Mouse (Mus musculus): ENCODE data around the gene Rem1. TPM values are rescaled to one million over a fixed set of nuclear protein-coding genes. Genes with fewer than 3 reads are reported as not detected.

The Rem1 gene
- polyA plus RNA-seq, 1 experiment from 2014 or later, result 8.0 TPM

DNA sequence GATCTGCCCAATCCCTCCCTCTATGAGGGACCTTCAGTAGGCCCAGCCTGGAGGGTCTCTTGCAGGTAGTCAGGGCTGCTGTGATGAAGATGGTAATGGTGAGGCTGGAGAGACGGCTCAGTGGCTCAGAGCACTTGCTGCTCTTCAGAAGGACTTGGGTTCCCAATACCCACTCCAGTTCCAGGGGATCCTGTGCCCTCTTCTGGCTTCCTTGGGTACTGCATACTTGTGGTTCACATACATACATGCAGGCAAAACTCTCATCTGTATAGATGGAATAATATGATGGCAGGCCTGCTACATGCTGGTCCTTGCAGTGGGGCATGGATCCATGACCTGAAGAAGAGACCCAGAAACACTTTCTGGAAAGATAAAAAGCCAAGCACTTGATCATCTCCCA, 18.0 kb upstream of the Rem1 start:
- no peak overlapping the region for H3K4me3 ChIP-seq
- H3K4me1 ChIP-seq, result no peaks in the 10 kb centered on the region
- no peak overlapping the region for H3K27ac ChIP-seq
- H3K9me3 ChIP-seq, result no peaks in the 10 kb centered on the region
- no peak overlapping the region for H3K4me2 ChIP-seq
- no peak for ATAC-seq (ENCODE audit: borderline replicate concordance, extremely low read depth, low FRiP score, low TSS enrichment)
- no peaks in the 10 kb centered on the region for H3K27me3 ChIP-seq
- WGBS, result 89% methylated on average over 1 of the region's 1 CpGs
- H3K9ac ChIP-seq, result no peak overlapping the region
- no peaks in the 10 kb centered on the region for H3K36me3 ChIP-seq

DNA sequence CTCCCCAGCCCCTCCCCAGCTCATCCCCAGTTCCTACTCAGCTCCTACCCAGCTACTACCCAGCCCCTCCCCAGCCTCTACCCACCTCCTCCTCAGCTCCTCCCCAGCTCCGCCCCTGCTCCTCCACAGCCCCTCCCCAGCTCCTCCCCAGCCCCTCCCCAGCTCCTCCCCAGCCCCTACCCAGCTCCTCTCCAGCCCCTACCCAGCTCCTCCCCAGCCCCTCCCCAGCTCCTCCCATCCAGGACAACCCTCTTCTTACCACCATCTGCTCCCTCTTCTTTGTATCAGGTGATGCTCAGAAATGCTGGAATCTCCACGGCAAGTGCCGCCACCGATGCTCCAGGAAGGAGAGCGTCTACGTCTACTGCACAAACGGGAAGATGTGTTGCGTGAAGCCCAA, 14.6 kb upstream of the Rem1 start:
- Histone ChIP-seq H3K27me3 (no peaks in the 10 kb centered on the region), H3K4me1 (no peaks in the 10 kb centered on the region), H3K27ac (no peak overlapping the region), H3K4me3 (no peak overlapping the region), H3K36me3 (no peaks in the 10 kb centered on the region), H3K4me2 (no peak overlapping the region), H3K9me3 (no peaks in the 10 kb centered on the region), H3K9ac (no peak overlapping the region)
- 23% methylated on average over 8 of the region's 8 CpGs for WGBS
- no peak for ATAC-seq (ENCODE audit: borderline replicate concordance, extremely low read depth, low FRiP score, low TSS enrichment)

DNA sequence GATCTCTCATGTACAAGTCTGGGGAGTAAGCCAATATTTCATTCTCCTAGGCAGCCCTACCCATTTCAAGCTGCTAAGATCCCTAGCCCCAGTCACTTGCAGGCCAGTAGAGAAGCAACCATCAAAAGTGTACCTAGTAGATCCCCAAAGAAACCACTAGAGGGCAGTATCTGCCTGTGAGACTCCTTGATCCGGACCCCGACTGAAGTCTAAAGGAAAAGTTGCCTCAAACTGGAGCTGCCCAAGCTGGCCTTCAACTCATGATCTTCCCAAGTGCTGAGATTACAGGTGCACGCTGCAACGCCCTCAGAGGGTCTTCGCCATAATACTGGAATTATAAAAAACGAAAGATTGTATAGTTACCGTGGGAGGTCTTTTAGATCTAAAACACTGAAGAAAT, 11.2 kb upstream of the Rem1 start:
- whole genome bisulfite sequencing, result 7% methylated on average over 7 of the region's 7 CpGs

DNA sequence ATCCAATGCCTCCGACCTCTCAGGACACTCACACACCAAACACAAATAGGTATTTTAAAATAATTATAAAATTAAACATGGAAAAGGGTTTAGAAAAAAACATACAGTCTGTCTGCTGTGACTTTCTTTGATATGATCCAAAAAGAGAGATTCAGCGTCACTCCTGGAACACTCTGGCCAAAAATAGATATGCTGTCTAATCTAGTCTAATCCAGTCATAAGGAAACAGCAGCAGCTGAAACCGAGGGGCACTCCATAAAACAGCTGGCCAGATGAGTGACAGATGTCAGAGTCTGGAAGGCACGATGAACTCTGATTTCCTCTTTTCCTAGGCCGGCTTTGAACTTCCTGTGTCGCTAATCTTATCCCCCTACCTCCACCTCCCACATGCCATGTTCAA, 10.3 kb upstream of the Rem1 start:
- WGBS, result 69% methylated on average over 6 of the region's 6 CpGs
- Histone ChIP-seq H3K4me1 (no peaks in the 10 kb centered on the region), H3K4me2 (no peak overlapping the region), H3K9ac (no peak overlapping the region), H3K4me3 (no peak overlapping the region), H3K36me3 (no peaks in the 10 kb centered on the region), H3K27ac (no peak overlapping the region), H3K9me3 (no peaks in the 10 kb centered on the region), H3K27me3 (no peaks in the 10 kb centered on the region)
- no peak for ATAC-seq (ENCODE audit: borderline replicate concordance, extremely low read depth, low FRiP score, low TSS enrichment)

More for the DNA sequence above, 11.2 kb upstream of the Rem1 start:
- no peaks in the 10 kb centered on the region for H3K4me1 ChIP-seq
- peak; percentile 64; the same call in 1 of the 2 replicates for ATAC-seq (ENCODE audit: borderline replicate concordance, extremely low read depth, low FRiP score, low TSS enrichment)
- no peaks in the 10 kb centered on the region for H3K9me3 ChIP-seq
- no peak overlapping the region for H3K4me3 ChIP-seq
- H3K27ac ChIP-seq, result no peak overlapping the region
- H3K4me2 ChIP-seq, result no peak overlapping the region
- no peaks in the 10 kb centered on the region for H3K27me3 ChIP-seq
- H3K36me3 ChIP-seq, result no peaks in the 10 kb centered on the region
- no peak overlapping the region for H3K9ac ChIP-seq

DNA sequence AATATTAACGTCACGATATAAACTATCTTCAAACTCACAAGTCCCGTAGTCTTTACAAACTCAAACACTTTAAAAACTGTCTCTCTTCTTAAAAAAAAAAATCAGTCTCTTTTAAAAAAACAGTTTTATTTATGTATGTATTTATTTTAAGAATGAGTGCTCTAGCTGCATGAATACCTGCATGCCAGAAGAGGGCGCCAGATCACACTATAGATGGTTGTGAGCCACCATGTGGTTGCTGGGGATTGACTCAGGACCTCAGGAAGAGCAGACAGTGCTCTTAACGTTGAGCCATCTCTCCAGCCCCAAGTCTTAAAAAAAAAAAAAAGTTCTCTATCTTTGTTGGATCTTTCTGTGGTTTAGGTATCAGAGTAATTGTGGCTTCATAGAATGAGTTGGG, 9.4 kb upstream of the Rem1 start:
- Histone ChIP-seq H3K9ac (no peak overlapping the region), H3K27me3 (no peaks in the 10 kb centered on the region), H3K36me3 (no peaks in the 10 kb centered on the region), H3K4me3 (no peak overlapping the region), H3K27ac (no peak overlapping the region), H3K4me1 (no peaks in the 10 kb centered on the region), H3K4me2 (no peak overlapping the region), H3K9me3 (no peaks in the 10 kb centered on the region)
- ATAC-seq (ENCODE audit: borderline replicate concordance, extremely low read depth, low FRiP score, low TSS enrichment), result no peak
- WGBS, result 55% methylated on average over 5 of the region's 5 CpGs

DNA sequence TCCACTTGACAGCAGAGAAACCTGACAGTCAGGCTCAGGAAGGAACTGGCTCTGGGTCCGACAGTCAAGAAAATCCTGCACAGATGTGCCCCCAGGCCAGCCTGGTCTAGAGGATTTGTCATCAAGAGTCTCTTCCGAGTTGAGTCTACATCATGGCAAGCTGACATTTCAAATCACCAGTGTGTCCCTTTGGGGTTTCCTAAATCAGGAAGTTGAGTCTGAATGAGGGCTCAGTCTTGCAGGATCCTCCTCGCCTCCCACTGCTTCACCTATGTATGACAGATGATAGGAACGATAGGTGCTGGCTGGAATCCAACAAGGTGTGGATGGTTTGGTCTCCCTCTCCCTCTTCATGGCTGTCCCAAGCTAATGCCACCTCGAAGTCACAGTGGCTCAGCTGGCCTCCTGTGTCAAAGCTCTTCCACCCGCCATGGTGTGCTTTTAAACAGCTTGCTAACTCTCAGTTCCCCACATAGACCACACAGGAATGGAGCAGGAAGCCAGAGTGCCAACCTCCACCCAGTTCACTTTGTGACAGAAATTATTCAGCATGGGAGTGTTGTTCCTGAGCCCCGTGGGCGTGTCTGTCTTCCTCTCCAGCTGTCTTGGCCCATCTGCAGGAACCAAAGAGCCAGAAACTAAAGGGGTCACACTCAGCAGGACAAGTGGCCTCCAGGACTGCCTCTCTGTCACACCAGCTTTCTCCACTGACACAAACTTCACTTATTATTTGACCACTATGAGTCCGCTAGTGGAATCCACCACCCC, 6.2 kb upstream of the Rem1 start:
- Histone ChIP-seq H3K4me2 (no peak overlapping the region), H3K27me3 (peaks cover 8% of the 10 kb centered on the region; the same call in 1 of the 2 replicates), H3K27ac (no peak overlapping the region), H3K9ac (no peak overlapping the region), H3K9me3 (no peaks in the 10 kb centered on the region), H3K4me3 (no peak overlapping the region), H3K4me1 (no peaks in the 10 kb centered on the region), H3K36me3 (no peaks in the 10 kb centered on the region)
- no peak for ATAC-seq (ENCODE audit: borderline replicate concordance, extremely low read depth, low FRiP score, low TSS enrichment)
- 61% methylated on average over 9 of the region's 9 CpGs for WGBS

DNA sequence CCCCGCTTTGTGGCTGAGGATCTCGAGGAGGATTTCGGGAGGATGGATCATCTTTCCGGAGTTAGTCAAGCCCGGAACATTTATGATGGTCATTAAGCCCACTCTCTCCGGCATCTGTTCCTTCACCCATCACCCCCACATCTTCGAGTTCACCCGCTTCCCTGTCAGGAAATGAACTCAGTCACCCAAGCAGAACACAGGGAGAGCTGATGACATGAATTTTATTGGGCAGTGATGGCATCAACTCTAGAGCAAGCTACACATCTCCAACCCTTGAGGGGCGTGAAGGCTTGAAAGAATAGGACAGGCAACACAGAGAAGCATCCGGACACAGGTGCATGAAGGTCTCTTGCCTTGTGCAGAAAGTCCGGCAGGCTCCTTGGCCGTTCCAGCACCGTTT, 4.6 kb upstream of the Rem1 start:
- no peak for ATAC-seq (ENCODE audit: borderline replicate concordance, extremely low read depth, low FRiP score, low TSS enrichment)
- Histone ChIP-seq H3K9ac (no peak overlapping the region), H3K27ac (no peak overlapping the region), H3K27me3 (peaks cover 23% of the 10 kb centered on the region), H3K9me3 (no peaks in the 10 kb centered on the region), H3K36me3 (no peaks in the 10 kb centered on the region), H3K4me1 (peaks cover 10% of the 10 kb centered on the region), H3K4me3 (no peak overlapping the region), H3K4me2 (no peak overlapping the region)
- WGBS, result 81% methylated on average over 13 of the region's 13 CpGs

DNA sequence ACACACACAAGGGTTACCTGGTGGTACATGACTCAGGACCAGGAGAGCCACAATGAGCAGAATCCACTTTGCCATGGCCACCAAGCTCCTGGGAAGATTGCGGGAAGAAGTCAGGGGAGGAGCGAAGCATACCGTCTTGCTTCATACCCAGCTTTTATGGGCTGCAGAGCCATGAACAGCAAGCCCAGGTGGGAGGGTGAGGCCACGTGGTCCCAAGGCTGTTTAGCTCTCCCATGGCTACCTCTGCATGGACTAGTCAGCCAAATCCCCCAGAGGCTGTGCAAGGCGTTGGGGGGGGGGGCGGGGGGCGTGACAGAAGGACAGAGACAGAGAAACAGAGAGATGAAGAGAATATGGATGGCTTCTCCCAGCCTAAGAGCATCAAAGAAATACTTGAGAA, 3.8 kb upstream of the Rem1 start, which contains the start of gene Defb25:
Defb25 (minus strand) TSS at position 101 of the 400 bp plus-strand sequence.
- H3K27ac ChIP-seq, result no peak within 1 kb of the TSS
- no peak within 1 kb of the TSS for H3K4me2 ChIP-seq
- ATAC-seq (ENCODE audit: borderline replicate concordance, extremely low read depth, low FRiP score, low TSS enrichment), result no peak
- no peak within 1 kb of the TSS for H3K9ac ChIP-seq
- H3K36me3 ChIP-seq, result no peaks in the 10 kb centered on the region
- WGBS, result 79% methylated on average over 7 of the region's 7 CpGs
- H3K9me3 ChIP-seq, result no peaks in the 10 kb centered on the region
- peaks cover 16% of the 10 kb centered on the region for H3K4me1 ChIP-seq
- H3K4me3 ChIP-seq, result no peak within 1 kb of the TSS
- peaks cover 31% of the 10 kb centered on the region for H3K27me3 ChIP-seq

DNA sequence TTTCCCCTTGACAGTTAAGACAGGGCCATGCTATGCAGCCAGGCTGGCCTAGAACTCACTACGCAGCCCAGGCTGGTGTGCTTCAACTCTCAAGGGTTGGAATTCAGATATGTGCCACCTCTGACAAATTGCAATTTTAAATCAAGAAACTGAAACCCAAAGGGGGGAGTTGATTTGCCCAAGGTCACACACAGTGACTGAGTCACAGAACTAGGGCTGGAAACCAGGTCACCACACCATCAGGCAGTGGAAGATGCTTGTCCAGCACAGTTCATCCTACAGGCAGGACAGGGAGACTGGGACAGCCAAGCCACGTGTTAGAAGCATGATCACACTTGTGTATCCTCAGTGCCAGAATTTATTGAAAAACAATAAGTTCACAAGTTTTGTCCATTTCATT, 2.2 kb upstream of the Rem1 start:
- 87% methylated on average over 2 of the region's 2 CpGs for WGBS
- H3K9ac ChIP-seq, result no peak overlapping the region
- no peaks in the 10 kb centered on the region for H3K9me3 ChIP-seq
- H3K4me3 ChIP-seq, result no peak overlapping the region
- no peaks in the 10 kb centered on the region for H3K36me3 ChIP-seq
- H3K4me2 ChIP-seq, result no peak overlapping the region
- no peak overlapping the region for H3K27ac ChIP-seq
- peaks cover 16% of the 10 kb centered on the region for H3K4me1 ChIP-seq
- ATAC-seq (ENCODE audit: borderline replicate concordance, extremely low read depth, low FRiP score, low TSS enrichment), result no peak
- H3K27me3 ChIP-seq, result peaks cover 46% of the 10 kb centered on the region

DNA sequence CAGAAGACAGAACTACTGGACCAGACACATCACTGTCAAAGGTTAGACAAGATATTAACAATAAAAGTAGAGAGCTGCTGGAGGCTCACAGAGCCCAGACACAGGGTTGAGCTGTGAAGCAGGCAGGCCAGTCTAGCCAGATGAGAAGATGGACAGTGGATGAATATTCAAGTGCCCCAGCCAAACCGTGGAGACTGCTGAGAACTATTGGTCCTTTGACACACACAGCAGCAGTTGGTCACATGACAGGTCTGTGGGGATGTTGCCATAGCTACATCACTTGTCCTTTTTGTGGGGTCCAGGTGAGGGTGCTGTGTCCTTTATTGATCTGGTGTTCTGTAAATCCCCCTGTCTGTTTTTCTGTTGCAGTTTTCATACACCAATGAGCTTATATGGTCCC, 1.5 kb upstream of the Rem1 start:
- Histone ChIP-seq H3K4me3 (no peak overlapping the region), H3K4me2 (no peak overlapping the region), H3K9ac (no peak overlapping the region), H3K9me3 (no peaks in the 10 kb centered on the region), H3K27me3 (peaks cover 46% of the 10 kb centered on the region), H3K27ac (no peak overlapping the region), H3K36me3 (no peaks in the 10 kb centered on the region), H3K4me1 (peaks cover 16% of the 10 kb centered on the region)
- 20% methylated on average over 1 of the region's 1 CpGs for WGBS
- no peak for ATAC-seq (ENCODE audit: borderline replicate concordance, extremely low read depth, low FRiP score, low TSS enrichment)

DNA sequence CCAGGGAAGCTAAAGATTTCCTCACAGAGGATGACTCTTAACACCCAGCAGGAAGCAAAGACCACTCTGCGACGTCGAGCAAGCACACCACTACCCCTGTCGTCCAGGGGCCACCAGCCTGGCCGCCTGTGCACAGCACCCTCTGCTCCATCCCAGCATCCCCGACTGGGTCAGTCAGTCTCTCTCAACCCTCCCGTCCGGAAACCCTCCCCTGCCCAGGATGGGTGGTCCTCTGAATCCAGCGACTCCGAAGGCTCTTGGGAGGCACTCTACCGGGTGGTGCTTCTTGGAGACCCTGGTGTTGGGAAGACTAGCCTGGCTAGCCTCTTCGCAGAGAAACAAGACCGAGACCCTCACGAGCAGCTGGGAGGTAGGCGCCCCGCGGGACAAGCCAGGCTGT, 1.3 kb downstream of the Rem1 start:
- Histone ChIP-seq H3K9me3 (no peaks in the 10 kb centered on the region), H3K9ac (no peak overlapping the region), H3K36me3 (no peaks in the 10 kb centered on the region), H3K4me2 (peak overlapping the region; percentile 85; the same call in 1 of the 2 replicates), H3K4me1 (peaks cover 17% of the 10 kb centered on the region), H3K4me3 (peak overlapping the region; percentile 51), H3K27ac (no peak overlapping the region), H3K27me3 (peaks cover 51% of the 10 kb centered on the region)
- WGBS, result 44% methylated on average over 17 of the region's 17 CpGs
- ATAC-seq (ENCODE audit: borderline replicate concordance, extremely low read depth, low FRiP score, low TSS enrichment), result no peak

DNA sequence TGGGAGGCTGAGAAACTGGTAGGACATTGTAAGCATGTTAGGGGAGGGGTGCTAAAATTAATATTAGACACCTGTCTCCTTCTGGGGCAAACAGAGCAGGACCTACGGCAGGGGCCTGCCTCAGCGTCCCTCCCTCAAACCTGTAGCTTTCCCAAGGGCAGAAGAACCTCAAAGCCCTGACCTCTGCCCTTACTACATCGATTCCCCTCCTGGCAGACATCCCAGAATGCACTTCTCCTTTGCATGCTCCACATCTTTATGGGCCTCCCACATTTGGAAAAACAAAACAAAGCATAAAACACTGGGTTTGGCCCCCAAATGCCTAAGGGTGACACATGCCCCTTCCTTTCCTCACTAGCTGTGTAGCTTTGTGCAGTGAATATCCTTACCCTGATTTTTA, 2.5 kb downstream of the Rem1 start:
- Histone ChIP-seq H3K4me3 (no peak overlapping the region), H3K27ac (no peak overlapping the region), H3K9ac (no peak overlapping the region), H3K9me3 (no peaks in the 10 kb centered on the region), H3K36me3 (no peaks in the 10 kb centered on the region), H3K4me1 (peaks cover 25% of the 10 kb centered on the region), H3K27me3 (peaks cover 51% of the 10 kb centered on the region), H3K4me2 (no peak overlapping the region)
- 47% methylated on average over 3 of the region's 3 CpGs for WGBS
- ATAC-seq (ENCODE audit: borderline replicate concordance, extremely low read depth, low FRiP score, low TSS enrichment), result no peak

Measured in lung, embryonic 15.5 days (tissue).